Mouse (Mus musculus) ES-Bruce4 (cell line): ENCODE measurements at regions not wholly inside any gene's neighbourhood (a gene's known extent, or its start where the extent isn't known, plus 50 kb on each side); places are given as distances from the start of the nearest gene placed in this dataset.

ENCODE experiments used
- CTCF ChIP-seq: IDR thresholded peaks from one replicate; pipeline ENCODE4 v1.8.1; 2011; ENCODE audit warnings: low read depth, low read length
- POLR2A ChIP-seq: IDR thresholded peaks from one replicate; pipeline ENCODE4 v1.8.1; 2011; ENCODE audit warnings: low read length; ENCODE audit not compliant: insufficient read depth

DNA sequence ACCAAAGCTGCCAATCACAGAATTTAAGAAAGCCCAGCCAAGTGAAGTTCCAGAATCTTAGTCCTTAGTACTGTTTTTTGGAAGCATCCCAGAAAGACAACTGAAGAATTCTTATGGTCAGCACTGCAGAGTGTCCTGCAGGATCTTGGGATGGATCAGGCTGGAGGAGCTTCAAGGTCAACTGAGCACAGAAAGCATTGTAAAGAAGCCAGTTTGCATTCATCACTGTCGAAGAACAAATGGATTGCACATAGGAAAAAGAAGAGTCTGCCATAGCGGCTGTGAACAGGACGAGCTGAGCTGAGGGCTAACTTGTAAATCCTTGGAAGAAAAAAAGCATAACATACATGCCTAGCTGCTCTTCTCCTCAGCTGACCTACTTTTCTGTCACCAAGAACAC, 234.6 kb downstream of the 9330182O14Rik start:
- no peak for TF ChIP-seq CTCF
- no peak for TF ChIP-seq POLR2A
